Mouse (Mus musculus): ENCODE measurements around the gene Itpr3. TPM values are rescaled to one million over a fixed set of nuclear protein-coding genes. Genes with fewer than 3 reads are reported as not detected.

Itpr3 gene
- polyA plus RNA-seq, 1 experiment, result 1.2 TPM

GRCm38 (mm10) chr17:27047762-27048444 lies 9.2 kb upstream of the Itpr3 start:
- H3K4me3 ChIP-seq (ENCODE audit: insufficient read depth, low read depth, low read length), result no peak overlapping the region
- H3K4me1 ChIP-seq (ENCODE audit: control insufficient read depth, insufficient read depth, insufficient read length, low read length), result no peaks in the 10 kb centered on the region
- H3K27ac ChIP-seq (replicated peaks; ENCODE audit: low read depth, low read length), result no peak overlapping the region

- no peak overlapping the region for H3K27ac ChIP-seq (replicated peaks; ENCODE audit: low read depth, low read length)
- H3K4me1 ChIP-seq (ENCODE audit: control insufficient read depth, insufficient read depth, insufficient read length, low read length), result no peaks in the 10 kb centered on the region
- H3K4me3 ChIP-seq (ENCODE audit: insufficient read depth, low read depth, low read length), result no peak overlapping the region
Measured at GRCm38 (mm10) chr17:27048445-27049239, 8.5 kb upstream of the Itpr3 start.

DNA sequence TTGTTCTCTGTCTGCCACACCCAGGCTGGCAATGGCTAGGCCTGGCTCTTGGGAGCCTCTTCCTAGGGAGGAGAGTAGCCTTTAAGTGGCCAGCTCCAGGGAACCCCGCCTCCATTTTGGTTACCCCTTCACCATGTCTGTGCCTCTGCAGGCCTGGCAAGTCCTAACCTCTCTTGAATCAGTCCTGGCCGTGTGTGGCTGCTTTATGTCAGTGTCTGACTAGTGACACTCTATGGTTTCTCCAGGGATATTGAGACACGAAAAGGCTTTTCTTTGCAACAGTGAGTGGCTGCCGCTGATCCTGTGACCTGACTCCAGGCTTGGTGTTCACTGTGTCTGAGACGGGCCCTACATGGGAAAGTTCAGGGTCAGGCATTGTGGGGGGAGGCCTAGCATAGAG lies 6.3 kb upstream of the Itpr3 start:
- no peak overlapping the region for H3K4me3 ChIP-seq (ENCODE audit: insufficient read depth, low read depth, low read length)
- H3K27ac ChIP-seq (replicated peaks; ENCODE audit: low read depth, low read length), result no peak overlapping the region

DNA sequence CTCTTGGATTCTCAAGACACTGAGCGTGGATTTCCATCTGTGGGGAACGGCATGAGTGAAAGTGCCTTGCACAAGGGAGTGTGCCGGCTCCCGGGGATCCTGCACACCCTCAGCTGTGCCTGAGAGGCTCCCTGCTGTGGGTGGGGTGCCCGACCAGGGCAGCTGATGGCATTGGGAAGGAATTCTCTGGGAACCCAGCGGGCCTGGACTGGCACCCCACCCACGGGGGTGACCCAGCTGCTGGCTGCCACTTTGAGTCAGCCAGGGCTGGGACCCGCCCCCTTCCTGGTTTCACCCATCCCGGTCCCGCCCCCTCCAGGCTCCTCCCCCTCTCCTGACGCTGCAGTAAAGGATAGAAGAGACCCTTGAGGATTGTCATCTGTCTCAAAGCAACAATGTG lies 5.6 kb upstream of the Itpr3 start:
- no peaks in the 10 kb centered on the region; the same call in 1 of the 2 replicates for H3K4me1 ChIP-seq (ENCODE audit: control insufficient read depth, insufficient read depth, insufficient read length, low read length)
- H3K27ac ChIP-seq (replicated peaks; ENCODE audit: low read depth, low read length), result peak overlapping the region; percentile 35; the same call in 1 of the 2 replicates
- H3K4me3 ChIP-seq (ENCODE audit: insufficient read depth, low read depth, low read length), result peak overlapping the region; percentile 25; the same call in 1 of the 2 replicates

More for the DNA sequence above, 6.3 kb upstream of the Itpr3 start:
- H3K4me1 ChIP-seq (ENCODE audit: control insufficient read depth, insufficient read depth, insufficient read length, low read length), result no peaks in the 10 kb centered on the region; the same call in 1 of the 2 replicates

DNA sequence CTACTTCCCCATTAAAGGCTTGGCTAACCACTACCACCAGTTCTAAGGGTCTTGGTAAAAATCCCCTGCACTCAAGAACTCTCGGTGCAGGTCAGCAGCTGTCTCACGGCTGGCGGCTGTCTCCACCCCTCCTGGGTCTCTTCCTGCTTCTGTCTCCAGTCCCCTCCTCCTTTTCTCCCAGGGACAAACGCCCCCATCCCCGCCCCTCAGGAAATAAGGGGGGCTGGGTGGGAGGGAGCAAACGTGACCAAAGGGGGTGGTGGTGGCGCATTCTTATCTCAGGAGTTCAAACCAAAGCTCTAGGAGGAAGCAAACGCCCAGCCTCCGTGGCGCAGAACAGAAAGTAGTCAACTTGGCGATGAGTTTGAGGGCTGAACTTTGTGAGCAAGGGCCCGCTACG lies 934 bp upstream of the Itpr3 start:
- peaks cover 5% of the 10 kb centered on the region for H3K4me1 ChIP-seq (ENCODE audit: control insufficient read depth, insufficient read depth, insufficient read length, low read length)
- H3K27ac ChIP-seq (replicated peaks; ENCODE audit: low read depth, low read length), result peak overlapping the region; percentile 75
- peak overlapping the region; percentile 89 for H3K4me3 ChIP-seq (ENCODE audit: insufficient read depth, low read depth, low read length)

- H3K27ac ChIP-seq (replicated peaks; ENCODE audit: low read depth, low read length), result no peak overlapping the region; the same call in 1 of the 2 replicates
- peaks cover 5% of the 10 kb centered on the region for H3K4me1 ChIP-seq (ENCODE audit: control insufficient read depth, insufficient read depth, insufficient read length, low read length)
- H3K4me3 ChIP-seq (ENCODE audit: insufficient read depth, low read depth, low read length), result peak overlapping the region; percentile 89
Measured at GRCm38 (mm10) chr17:27057517-27058055, 482 bp downstream of the Itpr3 start.

DNA sequence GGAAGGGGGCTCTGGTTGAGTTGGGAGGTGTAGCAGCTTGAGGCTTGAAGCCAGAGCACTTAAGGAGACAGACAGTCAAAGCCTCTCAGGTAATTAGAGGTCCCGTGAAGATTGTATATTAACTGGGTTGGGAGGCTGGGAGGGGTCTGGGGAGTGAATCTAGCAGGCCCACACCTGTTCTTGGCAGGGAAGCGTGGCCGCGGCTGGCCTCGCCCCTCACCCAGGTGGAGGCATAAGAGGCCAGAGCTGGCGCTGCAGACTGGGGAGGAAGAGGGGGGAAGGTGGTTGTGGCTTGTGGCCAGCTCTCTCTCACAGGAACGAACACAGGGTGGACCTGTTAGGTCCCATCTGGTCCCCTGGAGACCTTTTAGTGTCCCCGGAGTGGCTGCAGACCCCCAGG lies 3.6 kb downstream of the Itpr3 start:
- Histone ChIP-seq H3K4me3 (ENCODE audit: insufficient read depth, low read depth, low read length) (no peak overlapping the region), H3K27ac (replicated peaks; ENCODE audit: low read depth, low read length) (no peak overlapping the region), H3K4me1 (ENCODE audit: control insufficient read depth, insufficient read depth, insufficient read length, low read length) (peaks cover 5% of the 10 kb centered on the region)

- Histone ChIP-seq H3K4me1 (ENCODE audit: control insufficient read depth, insufficient read depth, insufficient read length, low read length) (peaks cover 5% of the 10 kb centered on the region; the same call in 1 of the 2 replicates), H3K27ac (replicated peaks; ENCODE audit: low read depth, low read length) (no peak overlapping the region), H3K4me3 (ENCODE audit: insufficient read depth, low read depth, low read length) (no peak overlapping the region)
Measured at GRCm38 (mm10) chr17:27061727-27062126, 4.6 kb downstream of the Itpr3 start.

GRCm38 (mm10) chr17:27062684-27063083 lies 5.6 kb downstream of the Itpr3 start:
- Histone ChIP-seq H3K4me1 (ENCODE audit: control insufficient read depth, insufficient read depth, insufficient read length, low read length) (0 out of 2 replicates have a peak, but pooled peaks cover 5% of the 10 kb centered on the region), H3K27ac (replicated peaks; ENCODE audit: low read depth, low read length) (no peak overlapping the region), H3K4me3 (ENCODE audit: insufficient read depth, low read depth, low read length) (no peak overlapping the region)

- Histone ChIP-seq H3K27ac (replicated peaks; ENCODE audit: low read depth, low read length) (no peak overlapping the region), H3K4me1 (ENCODE audit: control insufficient read depth, insufficient read depth, insufficient read length, low read length) (no peaks in the 10 kb centered on the region), H3K4me3 (ENCODE audit: insufficient read depth, low read depth, low read length) (no peak overlapping the region)
Measured at GRCm38 (mm10) chr17:27063717-27064116, 6.6 kb downstream of the Itpr3 start.

DNA sequence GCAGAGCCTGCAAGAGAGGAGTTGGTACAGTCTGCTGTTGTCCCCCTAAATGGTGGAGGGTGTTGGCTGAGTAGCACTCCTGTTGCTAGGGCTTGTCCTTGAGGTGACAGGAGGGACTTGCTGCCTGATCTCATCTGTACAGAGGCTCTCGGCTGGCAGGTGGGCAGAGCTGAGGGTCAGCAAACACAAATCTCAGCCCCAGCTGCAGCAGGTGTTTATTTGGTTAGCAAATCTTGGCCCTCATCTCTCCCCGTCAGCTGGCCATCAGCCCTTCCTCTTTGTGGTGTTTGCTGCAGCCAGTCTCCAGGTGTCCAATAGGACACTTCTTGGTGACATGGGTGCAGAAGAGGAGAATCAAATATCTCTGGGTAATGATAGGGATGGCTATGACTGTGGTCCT lies 7.1 kb downstream of the Itpr3 start:
- Histone ChIP-seq H3K4me3 (ENCODE audit: insufficient read depth, low read depth, low read length) (no peak overlapping the region), H3K27ac (replicated peaks; ENCODE audit: low read depth, low read length) (no peak overlapping the region), H3K4me1 (ENCODE audit: control insufficient read depth, insufficient read depth, insufficient read length, low read length) (no peaks in the 10 kb centered on the region)

- Histone ChIP-seq H3K4me3 (ENCODE audit: insufficient read depth, low read depth, low read length) (no peak overlapping the region), H3K27ac (replicated peaks; ENCODE audit: low read depth, low read length) (no peak overlapping the region), H3K4me1 (ENCODE audit: control insufficient read depth, insufficient read depth, insufficient read length, low read length) (no peaks in the 10 kb centered on the region)
Measured at GRCm38 (mm10) chr17:27066065-27066464, 9.0 kb downstream of the Itpr3 start.

- H3K4me1 ChIP-seq (ENCODE audit: control insufficient read depth, insufficient read depth, insufficient read length, low read length), result no peaks in the 10 kb centered on the region
- no peak overlapping the region for H3K4me3 ChIP-seq (ENCODE audit: insufficient read depth, low read depth, low read length)
- no peak overlapping the region for H3K27ac ChIP-seq (replicated peaks; ENCODE audit: low read depth, low read length)
Measured at GRCm38 (mm10) chr17:27069071-27069470, 12.0 kb downstream of the Itpr3 start.

DNA sequence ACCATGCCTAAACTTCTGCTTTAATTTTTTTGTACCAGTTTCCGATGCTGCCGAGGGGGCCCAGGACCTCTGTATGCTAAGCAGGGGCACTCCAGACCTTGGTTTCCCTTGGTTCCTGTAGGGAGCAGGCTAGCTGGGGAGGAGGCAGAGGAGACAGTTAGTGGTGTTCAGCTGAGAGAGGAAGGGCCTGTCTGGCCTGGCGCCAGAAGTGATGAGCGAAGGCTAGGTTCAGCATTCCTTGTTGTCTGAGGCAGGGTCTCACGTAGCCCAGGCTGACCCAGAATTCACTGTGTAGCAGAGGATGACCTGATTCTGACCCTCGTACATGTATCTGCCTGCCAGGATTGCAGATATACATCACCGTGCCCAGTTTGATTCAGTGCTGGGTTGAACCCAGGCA lies 13.8 kb downstream of the Itpr3 start:
- no peak overlapping the region for H3K4me3 ChIP-seq (ENCODE audit: insufficient read depth, low read depth, low read length)
- H3K4me1 ChIP-seq (ENCODE audit: control insufficient read depth, insufficient read depth, insufficient read length, low read length), result no peaks in the 10 kb centered on the region
- H3K27ac ChIP-seq (replicated peaks; ENCODE audit: low read depth, low read length), result no peak overlapping the region

DNA sequence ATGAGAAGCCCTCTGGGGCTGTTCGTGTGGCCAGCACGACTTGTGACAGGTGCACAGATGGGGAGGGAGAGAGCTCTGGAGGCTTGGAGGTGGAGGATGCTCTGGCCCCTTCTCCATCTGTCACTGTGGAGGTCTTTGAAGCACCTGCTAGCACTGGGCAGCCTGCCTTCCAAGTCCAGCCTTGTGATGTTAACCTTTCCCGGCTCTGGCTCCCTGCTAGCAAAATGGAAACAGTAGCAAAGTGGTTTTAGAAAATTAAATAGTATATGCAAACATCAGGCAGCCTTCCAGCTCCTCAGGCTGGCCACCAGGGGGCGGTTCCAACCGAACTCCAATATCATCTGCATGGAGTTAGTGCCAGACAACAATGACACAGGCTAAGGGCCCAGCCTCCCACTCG lies 14.5 kb downstream of the Itpr3 start:
- H3K4me3 ChIP-seq (ENCODE audit: insufficient read depth, low read depth, low read length), result no peak overlapping the region
- H3K27ac ChIP-seq (replicated peaks; ENCODE audit: low read depth, low read length), result no peak overlapping the region

More for the DNA sequence above, 14.5 kb downstream of the Itpr3 start:
- H3K4me1 ChIP-seq (ENCODE audit: control insufficient read depth, insufficient read depth, insufficient read length, low read length), result no peaks in the 10 kb centered on the region
